Mouse (Mus musculus) gastrocnemius, postnatal 4 days (tissue): ENCODE data around the gene Sphk2. TPM values are rescaled to one million over a fixed set of nuclear protein-coding genes. Genes with fewer than 3 reads are reported as not detected.

Experiments used
- DNase-seq, 2 experiments: peaks; one replicate each; pipeline ENCODE4 v3.0.0; 2021 to 2022; ENCODE audit warnings: low spot score in 2 of 2, mixed read lengths in 2 of 2
- total RNA-seq, 2 experiments: library from RNA; stranded (reverse); gene quantifications; 2 replicates each; pipeline ENCODE4 v1.2.3; 2021

The Sphk2 gene
- total RNA-seq, 2 experiments from 2014 or later, result 17.4 to 17.9 TPM

- DNase-seq, result no peak
Observed at GRCm38 (mm10) chr7:45699523-45700141, 18.2 kb downstream of the Sphk2 start, which contains the start of gene Car11. Gene Car11, plus strand, starts transcription at chr7:45699843.

- no peak for DNase-seq
Observed at GRCm38 (mm10) chr7:45697894-45698293, 19.9 kb downstream of the Sphk2 start.

- DNase-seq, result no peak
Observed at GRCm38 (mm10) chr7:45695098-45695497, 22.7 kb downstream of the Sphk2 start.

GRCm38 (mm10) chr7:45693921-45694591 is 23.7 kb downstream of the Sphk2 start, which contains the start of gene Sec1:
Gene Sec1, minus strand, starts transcription at chr7:45694402.
- DNase-seq, result no peak

GRCm38 (mm10) chr7:45692364-45692763 is 25.4 kb downstream of the Sphk2 start:
- no peak for DNase-seq

GRCm38 (mm10) chr7:45689800-45690199 is 28.0 kb downstream of the Sphk2 start:
- DNase-seq, result no peak

GRCm38 (mm10) chr7:45689099-45689498 is 28.7 kb downstream of the Sphk2 start:
- DNase-seq, result no peak

GRCm38 (mm10) chr7:45686841-45687240 is 31.0 kb downstream of the Sphk2 start:
- DNase-seq, result no peak

GRCm38 (mm10) chr7:45685811-45686210 is 32.0 kb downstream of the Sphk2 start:
- no peak for DNase-seq

- DNase-seq, result no peak
Observed at GRCm38 (mm10) chr7:45683396-45684050, 34.3 kb downstream of the Sphk2 start, which contains the start of gene Ntn5. Gene Ntn5, plus strand, starts transcription at chr7:45684022.

- peak; percentile 75 to 90 for DNase-seq
Observed at GRCm38 (mm10) chr7:45682144-45683126, 35.4 kb downstream of the Sphk2 start.

GRCm38 (mm10) chr7:45681046-45681736 is 36.6 kb downstream of the Sphk2 start:
- DNase-seq, result no peak

- no peak for DNase-seq
Observed at GRCm38 (mm10) chr7:45679966-45680621, 37.7 kb downstream of the Sphk2 start.

- no peak for DNase-seq
Observed at GRCm38 (mm10) chr7:45678513-45678912, 39.3 kb downstream of the Sphk2 start.

- no peak for DNase-seq
Observed at GRCm38 (mm10) chr7:45677627-45678295, 40.0 kb downstream of the Sphk2 start.

GRCm38 (mm10) chr7:45668921-45669320 is 48.9 kb downstream of the Sphk2 start:
- DNase-seq, result no peak

- DNase-seq, result no peak
Observed at GRCm38 (mm10) chr7:45667761-45668160, 50.0 kb downstream of the Sphk2 start.

GRCm38 (mm10) chr7:45666161-45666560 is 51.6 kb downstream of the Sphk2 start, which contains the start of gene Fut2:
Gene Fut2, minus strand, starts transcription at chr7:45666394.
- DNase-seq, result no peak
